Mouse (Mus musculus) embryonic fibroblast, embryonic 13.5 days (primary cell): ENCODE data around the gene Psmf1. TPM values are rescaled to one million over a fixed set of nuclear protein-coding genes. Genes with fewer than 3 reads are reported as not detected.

ENCODE experiments used
- H3K27ac ChIP-seq: 2 replicates; pipeline ENCODE4 v1.5.1; 2012; ENCODE audit warnings: low read length, control low read depth, inconsistent platforms; ENCODE audit not compliant: insufficient read depth
- H3K4me1 ChIP-seq: 2 replicates; pipeline ENCODE4 v1.6.1; 2011; ENCODE audit warnings: low read length; ENCODE audit not compliant: control insufficient read depth, insufficient read depth
- H3K4me3 ChIP-seq: 2 replicates; pipeline ENCODE4 v1.5.1; 2011; ENCODE audit warnings: mild to moderate bottlenecking, control low read depth, low read length; ENCODE audit not compliant: insufficient read depth
- CTCF ChIP-seq: IDR thresholded peaks from 2 replicates; pipeline ENCODE4 v1.5.1; 2011; ENCODE audit warnings: mild to moderate bottlenecking, control low read depth, low read length, moderate library complexity, borderline replicate concordance; ENCODE audit not compliant: insufficient read depth
- POLR2A ChIP-seq: IDR thresholded peaks from 2 replicates; pipeline ENCODE4 v1.6.1; 2011; ENCODE audit warnings: low read depth, mild to moderate bottlenecking, control low read depth, low read length, moderate library complexity
- polyA plus RNA-seq: library from polyadenylated mRNA; stranded (reverse); fragments of >200 nt; gene quantifications from 2 replicates; pipeline ENCODE4 v1.2.4, GENCODE M21; 2011; ENCODE audit warnings: low read depth; ENCODE audit not compliant: missing spikeins, insufficient read length

Psmf1 gene
- polyA plus RNA-seq, 1 experiment: 32.7 TPM

DNA sequence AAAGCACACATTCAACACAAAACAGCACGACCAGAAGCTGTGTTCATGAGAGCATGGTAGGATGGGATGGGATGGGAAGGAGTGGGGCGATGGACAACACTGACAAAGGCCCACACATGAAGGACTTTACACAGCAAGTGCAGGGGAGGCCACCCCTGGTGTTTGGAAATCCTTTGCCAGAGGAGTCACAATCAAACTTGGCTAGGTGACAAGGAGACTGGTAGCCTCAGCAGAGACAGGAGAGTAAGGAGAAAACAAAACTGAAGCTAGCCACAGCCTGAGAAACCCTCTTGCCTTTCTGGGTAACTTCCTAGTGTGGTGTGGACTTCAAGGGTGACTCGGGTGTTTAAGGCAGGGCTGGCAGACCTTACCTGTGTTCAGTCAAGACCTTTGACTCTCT, 4.9 kb downstream of the Psmf1 start:
- Histone ChIP-seq H3K27ac (no peak overlapping the region), H3K4me3 (no peak overlapping the region), H3K4me1 (0 out of 2 replicates have a peak, but pooled peaks cover 8% of the 10 kb centered on the region)
- no peak for TF ChIP-seq CTCF
- no peak for TF ChIP-seq POLR2A

- TF ChIP-seq CTCF: no peak
- no peak for TF ChIP-seq POLR2A
- Histone ChIP-seq H3K4me1 (0 out of 2 replicates have a peak, but pooled peaks cover 8% of the 10 kb centered on the region), H3K4me3 (no peak overlapping the region), H3K27ac (no peak overlapping the region)
These were observed 5.5 kb downstream of the Psmf1 start for GRCm38 (mm10) chr2:151738460-151738859.

DNA sequence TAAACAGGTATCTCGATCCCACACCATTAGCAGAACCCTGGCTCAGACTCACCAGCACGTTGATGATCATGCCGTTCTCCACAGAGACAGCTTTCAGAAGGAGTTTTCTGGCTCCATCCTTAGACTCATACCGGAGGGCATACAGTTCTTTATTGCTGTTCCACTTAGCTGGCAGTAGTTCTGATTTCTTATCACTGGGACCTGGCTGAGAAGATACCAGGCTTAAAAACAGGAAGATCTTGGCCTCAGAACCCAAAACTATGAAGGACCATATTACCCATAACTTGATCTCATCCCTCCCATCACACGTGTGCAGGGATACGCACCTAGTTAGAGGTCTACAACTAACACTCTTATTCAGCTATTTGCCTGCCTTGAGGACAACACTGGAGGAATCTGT, 8.6 kb downstream of the Psmf1 start:
- Histone ChIP-seq H3K27ac (no peak overlapping the region), H3K4me1 (0 out of 2 replicates have a peak, but pooled peaks cover 8% of the 10 kb centered on the region), H3K4me3 (no peak overlapping the region)
- no peak for TF ChIP-seq CTCF
- TF ChIP-seq POLR2A: no peak

DNA sequence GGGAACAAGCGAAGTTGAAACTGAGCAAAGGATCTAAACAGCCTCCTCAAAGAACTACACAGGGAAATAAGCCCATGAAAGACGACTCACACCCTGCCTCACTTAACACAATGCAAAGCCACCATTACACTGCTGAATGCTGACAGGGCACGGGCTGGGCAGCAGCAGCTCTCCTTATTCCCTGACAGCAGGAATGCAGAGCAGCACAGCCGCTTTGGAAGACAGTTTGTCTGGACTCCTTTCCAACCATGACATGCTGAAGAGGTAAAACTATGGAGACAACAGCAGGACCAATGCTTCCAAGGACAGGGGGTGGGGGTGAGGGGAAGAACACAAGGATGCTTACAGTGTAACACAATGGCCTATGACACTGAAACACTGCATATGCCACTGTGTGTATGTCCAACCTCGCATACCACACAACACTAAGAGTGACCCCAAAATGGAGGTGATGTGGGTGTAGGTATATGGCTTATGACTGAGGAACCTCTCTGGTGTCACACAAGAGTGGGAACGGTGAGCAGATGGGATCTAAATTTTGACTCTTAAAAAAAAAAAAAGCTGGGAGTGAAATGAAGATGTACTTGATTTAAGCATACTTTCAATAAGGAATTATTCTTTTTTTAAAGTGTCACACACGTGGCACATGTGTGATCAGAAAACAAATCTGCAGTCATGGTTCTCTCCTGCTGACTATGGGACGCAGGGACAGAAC, 10.7 kb downstream of the Psmf1 start:
- TF ChIP-seq CTCF (no peak), POLR2A (no peak)
- H3K27ac ChIP-seq: no peak overlapping the region
- H3K4me3 ChIP-seq: no peak overlapping the region
- H3K4me1 ChIP-seq: no peaks in the 10 kb centered on the region

DNA sequence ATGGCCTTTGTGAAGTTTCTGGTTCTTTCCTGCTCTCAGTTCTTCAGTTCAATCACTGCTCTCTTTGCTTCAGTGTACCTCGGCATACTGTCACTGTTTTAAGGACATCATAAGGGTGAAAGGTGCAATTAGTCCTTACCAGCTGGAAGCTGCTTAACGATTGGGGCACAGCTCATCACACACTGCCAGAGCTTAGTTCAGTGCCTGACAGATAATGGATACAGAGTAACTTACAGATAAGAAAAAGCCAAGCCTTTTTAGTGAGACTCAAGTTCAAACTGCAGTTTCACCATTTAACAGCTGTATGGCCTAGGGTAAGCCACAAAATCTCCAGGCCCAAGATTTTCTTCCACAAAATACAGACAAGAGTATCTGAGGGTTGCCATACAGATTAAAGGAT, 19.9 kb downstream of the Psmf1 start:
- Histone ChIP-seq H3K27ac (no peak overlapping the region), H3K4me1 (no peaks in the 10 kb centered on the region), H3K4me3 (no peak overlapping the region)
- TF ChIP-seq POLR2A (no peak), CTCF (no peak)

DNA sequence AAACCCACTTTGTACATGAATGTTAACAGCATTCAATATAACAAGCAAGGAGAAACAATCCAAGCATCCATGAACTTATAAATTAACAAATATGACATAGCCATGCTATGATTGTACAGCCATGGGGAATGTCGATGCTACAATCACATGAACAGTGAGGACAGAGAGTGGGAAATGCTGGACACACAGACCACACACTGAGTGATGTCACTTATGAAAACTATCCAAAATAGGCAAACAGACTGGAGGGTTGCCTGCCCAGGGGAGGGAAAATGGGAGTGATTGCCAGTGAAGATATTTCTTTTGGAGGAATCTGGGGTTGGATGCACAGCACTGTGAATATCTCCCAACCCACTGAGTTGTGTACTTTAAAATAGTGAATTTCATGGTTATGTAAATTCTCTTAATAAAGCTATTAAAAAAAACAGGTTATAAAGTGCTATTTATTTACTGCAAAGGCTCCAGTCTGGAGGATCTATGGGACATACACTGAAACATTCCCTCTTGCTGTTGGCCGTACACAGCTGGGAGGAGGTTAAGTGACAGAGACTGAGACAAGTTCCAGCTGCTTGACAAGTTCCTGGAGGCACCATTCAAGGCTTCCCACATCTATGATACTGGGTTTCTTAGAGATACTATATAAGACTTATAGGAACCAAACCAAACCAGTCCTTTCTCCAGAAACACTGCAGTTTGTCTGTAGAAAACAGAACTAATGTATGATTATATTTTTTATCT, 27.5 kb downstream of the Psmf1 start:
- Histone ChIP-seq H3K4me3 (no peak overlapping the region), H3K4me1 (no peaks in the 10 kb centered on the region), H3K27ac (no peak overlapping the region)
- TF ChIP-seq CTCF (no peak), POLR2A (no peak)

DNA sequence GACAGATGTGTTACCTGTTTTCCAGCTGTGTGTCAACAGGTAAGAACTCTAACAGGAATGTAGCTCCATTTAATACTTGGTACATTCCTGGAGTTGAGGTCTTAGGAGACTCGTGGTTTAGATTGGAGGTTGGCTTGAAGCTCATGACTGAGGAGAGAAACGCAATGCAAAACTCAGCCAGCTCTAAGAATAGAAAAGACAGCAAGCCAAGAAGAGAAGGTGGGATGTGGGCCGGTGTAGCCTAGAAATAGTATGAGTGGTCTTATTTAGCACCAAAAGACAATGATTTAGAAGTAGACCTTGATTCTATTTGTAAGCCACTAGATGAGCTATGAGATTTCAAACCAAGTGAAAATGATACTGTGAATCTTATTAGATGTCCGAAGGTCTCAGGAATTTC, 28.5 kb downstream of the Psmf1 start:
- Histone ChIP-seq H3K4me1 (no peaks in the 10 kb centered on the region), H3K4me3 (no peak overlapping the region), H3K27ac (no peak overlapping the region)
- TF ChIP-seq POLR2A (no peak), CTCF (no peak)

- Histone ChIP-seq H3K4me1 (no peaks in the 10 kb centered on the region), H3K4me3 (no peak overlapping the region), H3K27ac (no peak overlapping the region)
- TF ChIP-seq POLR2A (no peak), CTCF (no peak)
These were observed 31.3 kb downstream of the Psmf1 start for GRCm38 (mm10) chr2:151712647-151713046.

GRCm38 (mm10) chr2:151702851-151703190, 41.2 kb downstream of the Psmf1 start:
- Histone ChIP-seq H3K27ac (no peak overlapping the region), H3K4me3 (peak overlapping the region; percentile 20), H3K4me1 (peaks cover 5% of the 10 kb centered on the region; the same call in 1 of the 2 replicates)
- TF ChIP-seq POLR2A: no peak
- no peak for TF ChIP-seq CTCF
